Mouse (Mus musculus): ENCODE measurements around the gene Ttc36. TPM values are rescaled to one million over a fixed set of nuclear protein-coding genes. Genes with fewer than 3 reads are reported as not detected.
A peak's percentile ranks its signal among the peaks of the same experiment; 100 is the strongest.

The Ttc36 gene
- total RNA-seq (2021) = 1 to 10 TPM; 2.7 to 4.1 TPM
- long read RNA-seq, experiment 1 = 0 reads
- long read RNA-seq, experiment 2, partial matches to known transcripts = 0 of 3 reads
- long read RNA-seq, experiment 2, other reads (novel, unspliced or antisense) = 0 of 3 reads

GRCm38 (mm10) chr9:44802808-44803450 lies at the start of gene Ttc36:
Ttc36 (minus strand) TSS chr9:44803072.
- no peak for DNase-seq (ENCODE audit: low spot score in 2 of 2)

GRCm38 (mm10) chr9:44847446-44847845 lies 44.6 kb upstream of the Ttc36 start:
- no peak for DNase-seq (ENCODE audit: low spot score in 2 of 2)

- DNase-seq (ENCODE audit: low spot score in 2 of 2) = no peak
Observed at GRCm38 (mm10) chr9:44841241-44841640, 38.4 kb upstream of the Ttc36 start.

DNA sequence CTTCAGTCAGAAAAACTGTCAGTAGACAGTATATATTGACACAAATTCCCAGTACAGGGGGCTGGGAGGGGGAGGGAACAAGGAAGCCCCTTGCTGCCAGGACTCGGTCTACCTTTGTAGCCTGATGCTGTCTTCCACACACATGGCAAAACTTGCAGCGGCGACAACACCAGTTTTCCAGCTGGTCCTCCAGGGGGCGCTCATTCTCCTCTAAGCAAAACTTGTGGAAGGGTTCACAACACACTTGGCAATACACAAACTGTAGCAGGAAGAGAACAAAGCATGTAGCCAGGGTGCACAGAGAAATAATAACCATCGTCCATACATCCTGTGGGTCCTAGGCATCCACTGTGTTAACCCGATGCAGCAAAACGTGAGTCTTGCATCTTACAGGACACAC lies 33.6 kb upstream of the Ttc36 start:
- DNase-seq (ENCODE audit: low spot score in 2 of 2) = peak; percentile 75 to 77

- no peak for DNase-seq (ENCODE audit: low spot score in 2 of 2)
Observed at GRCm38 (mm10) chr9:44832356-44832755, 29.5 kb upstream of the Ttc36 start.

DNA sequence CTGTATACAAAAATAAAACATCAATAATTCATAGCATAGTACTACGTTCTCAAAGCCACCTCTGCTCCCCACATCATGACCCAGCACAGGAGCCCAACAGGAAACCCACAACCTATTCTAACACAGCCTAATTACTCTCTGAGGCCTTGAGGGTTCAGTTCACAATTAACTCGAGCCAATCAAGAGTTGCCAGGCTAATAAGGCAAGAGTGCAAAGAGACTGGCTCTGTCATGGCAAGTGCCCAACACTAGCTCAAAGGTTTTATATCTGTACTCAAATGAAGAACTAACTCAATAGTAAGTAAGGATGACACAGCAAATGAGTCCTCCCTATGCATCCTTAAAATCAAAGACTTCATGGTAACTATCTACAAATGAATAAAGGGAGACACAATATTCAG lies 27.6 kb upstream of the Ttc36 start:
- DNase-seq (ENCODE audit: low spot score in 2 of 2) = no peak

- DNase-seq (ENCODE audit: low spot score in 2 of 2) = no peak
Observed at GRCm38 (mm10) chr9:44828944-44829343, 26.1 kb upstream of the Ttc36 start.

- no peak for DNase-seq (ENCODE audit: low spot score in 2 of 2)
Observed at GRCm38 (mm10) chr9:44826660-44827059, 23.8 kb upstream of the Ttc36 start.

- no peak for DNase-seq (ENCODE audit: low spot score in 2 of 2)
Observed at GRCm38 (mm10) chr9:44819920-44820827, 17.3 kb upstream of the Ttc36 start.

DNA sequence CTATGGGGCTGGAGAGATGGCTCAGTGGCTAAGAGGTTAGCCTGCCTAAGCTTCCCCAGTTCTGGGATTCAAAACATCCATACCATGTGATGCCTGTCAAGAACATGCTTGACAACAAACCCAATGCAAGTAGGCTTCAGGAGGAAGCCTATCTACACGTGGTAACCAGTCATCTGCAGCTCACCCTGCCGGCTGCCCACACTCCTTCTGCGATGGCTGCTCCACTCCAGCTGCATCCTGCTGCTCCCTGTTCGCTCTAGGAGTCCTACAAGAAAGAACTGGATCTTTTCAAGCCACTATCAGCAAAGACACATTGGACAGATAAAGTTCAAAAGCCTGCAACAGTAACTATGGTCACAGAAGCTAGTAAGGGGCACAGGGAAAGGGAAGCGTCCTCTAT lies 14.7 kb upstream of the Ttc36 start:
- DNase-seq (ENCODE audit: low spot score in 2 of 2) = no peak

DNA sequence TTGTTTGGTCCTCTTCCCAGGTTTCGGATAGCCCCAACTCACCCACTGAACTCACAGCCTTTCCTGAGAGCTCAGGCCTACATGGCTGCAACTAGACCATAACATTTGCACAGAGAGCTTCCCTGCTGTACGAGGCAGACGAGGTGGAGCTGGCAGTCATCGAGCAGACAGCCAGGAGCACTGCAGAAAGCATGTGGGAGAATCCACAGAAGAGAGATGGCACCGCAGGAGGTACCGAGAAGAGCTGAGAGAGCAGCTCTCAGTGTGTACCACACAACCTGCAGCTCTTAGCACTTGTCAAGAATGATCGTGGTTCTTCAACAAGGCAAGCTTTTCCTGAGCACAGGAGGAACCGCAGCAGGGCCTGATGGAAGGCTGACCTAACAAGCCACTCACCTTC lies 11.3 kb upstream of the Ttc36 start:
- no peak for DNase-seq (ENCODE audit: low spot score in 2 of 2)

GRCm38 (mm10) chr9:44810316-44810715 lies 7.4 kb upstream of the Ttc36 start:
- no peak for DNase-seq (ENCODE audit: low spot score in 2 of 2)

- no peak for DNase-seq (ENCODE audit: low spot score in 2 of 2)
Observed at GRCm38 (mm10) chr9:44807778-44808177, 4.9 kb upstream of the Ttc36 start.

DNA sequence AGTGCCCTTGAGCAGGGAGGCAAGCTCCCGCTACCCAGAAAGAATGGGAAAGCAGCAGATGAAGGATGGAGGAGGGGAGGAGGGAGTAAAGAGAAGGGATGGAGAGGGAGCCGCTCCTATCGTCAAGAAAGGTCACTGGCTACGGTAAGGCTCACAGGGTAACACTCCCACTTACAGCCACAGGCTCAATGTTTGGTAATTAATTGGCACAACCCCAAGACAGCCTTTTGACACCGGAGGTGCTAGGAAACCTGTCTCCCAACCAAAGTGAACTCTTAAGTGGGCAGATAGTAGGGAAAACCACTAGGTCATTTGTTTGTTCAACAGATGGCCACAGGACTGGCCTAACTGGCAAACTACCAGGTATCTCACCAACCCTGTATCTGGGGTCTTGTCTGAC lies 4.3 kb upstream of the Ttc36 start:
- no peak for DNase-seq (ENCODE audit: low spot score in 2 of 2)

- no peak for DNase-seq (ENCODE audit: low spot score in 2 of 2)
Observed at GRCm38 (mm10) chr9:44805536-44805935, 2.7 kb upstream of the Ttc36 start.

DNA sequence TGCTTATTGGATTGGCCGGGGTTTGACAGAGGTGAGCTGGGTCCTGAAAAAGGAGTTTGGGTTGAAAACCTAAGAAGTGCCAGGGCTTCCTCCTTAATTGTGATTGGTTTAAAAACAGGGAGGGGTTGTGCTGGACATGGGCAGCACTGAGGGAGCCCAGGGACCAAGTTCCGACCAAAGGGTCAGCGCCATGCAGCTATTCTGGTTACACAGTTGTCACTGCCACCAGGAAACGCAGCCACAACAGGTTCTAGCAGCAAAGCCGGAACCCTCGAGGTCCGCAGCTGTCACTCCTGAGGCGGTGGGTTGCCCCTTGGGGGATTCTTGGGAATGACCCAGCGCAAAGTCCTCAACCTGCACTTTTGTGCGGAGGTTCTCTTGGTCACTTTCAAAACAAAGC lies 1.8 kb upstream of the Ttc36 start:
- no peak for DNase-seq (ENCODE audit: low spot score in 2 of 2)

- no peak for DNase-seq (ENCODE audit: low spot score in 2 of 2)
Observed at GRCm38 (mm10) chr9:44801669-44802068, 1.2 kb downstream of the Ttc36 start.

DNA sequence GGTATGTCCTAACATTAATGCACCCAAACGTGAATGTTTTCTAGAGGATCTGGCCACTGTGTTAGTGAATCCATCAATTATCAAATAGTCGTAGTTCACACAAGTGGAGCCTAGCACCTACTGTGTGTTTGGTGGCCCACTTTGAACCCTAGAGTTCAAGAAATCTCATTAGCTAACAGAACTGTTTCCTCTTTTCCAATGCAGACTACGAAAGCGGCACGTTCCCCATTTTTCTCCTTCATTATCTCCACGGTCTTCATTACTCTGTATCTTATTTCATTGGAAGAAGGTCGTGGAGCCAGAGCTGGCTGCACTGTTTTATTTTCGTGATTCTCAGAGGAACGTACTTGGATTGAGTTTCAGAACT lies 2.9 kb downstream of the Ttc36 start:
- no peak for DNase-seq (ENCODE audit: low spot score in 2 of 2)

GRCm38 (mm10) chr9:44799102-44799957 lies 3.5 kb downstream of the Ttc36 start, which contains the start of gene Tmem25:
Tmem25 (minus strand) TSS chr9:44799307.
- peak; percentile 74 to 83 for DNase-seq (ENCODE audit: low spot score in 2 of 2)

GRCm38 (mm10) chr9:44798298-44798697 lies 4.6 kb downstream of the Ttc36 start:
- no peak for DNase-seq (ENCODE audit: low spot score in 2 of 2)

DNA sequence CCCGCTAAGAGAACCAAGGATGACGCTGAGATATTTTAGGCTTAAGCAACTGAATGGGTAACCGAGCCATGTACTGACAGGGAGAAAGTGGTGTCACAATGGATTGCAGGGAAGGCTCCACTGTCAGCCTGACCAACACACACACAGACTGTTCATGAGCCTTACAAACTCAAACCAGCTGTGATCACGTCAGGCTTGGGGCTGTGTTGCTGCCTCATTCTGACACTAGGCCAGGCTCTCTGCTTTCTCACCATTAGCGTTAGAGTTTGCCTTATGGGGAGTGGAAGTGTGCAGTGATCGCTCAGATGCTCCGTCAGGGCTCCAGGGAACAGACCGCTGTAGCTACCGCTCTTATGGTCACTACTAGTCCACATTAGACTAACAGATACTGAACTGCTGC lies 10.0 kb downstream of the Ttc36 start:
- no peak for DNase-seq (ENCODE audit: low spot score in 2 of 2)
